Mouse (Mus musculus) ES-Bruce4 (cell line): Measurements from ENCODE around the gene Szrd1. TPM values are rescaled to one million over a fixed set of nuclear protein-coding genes. Genes with fewer than 3 reads are reported as not detected.
A peak's percentile ranks its signal among the peaks of the same experiment; 100 is the strongest.

ENCODE experiments used
- H3K27ac ChIP-seq: 2 replicates; pipeline ENCODE4 v1.5.1; 2012; ENCODE audit warnings: low read length, inconsistent platforms; ENCODE audit not compliant: insufficient read depth
- H3K27me3 ChIP-seq: 2 replicates; pipeline ENCODE4 v1.6.1; 2012; ENCODE audit warnings: mild to moderate bottlenecking, low read length, inconsistent platforms; ENCODE audit not compliant: control insufficient read depth, poor library complexity, insufficient read depth, severe bottlenecking
- H3K36me3 ChIP-seq: 2 replicates; pipeline ENCODE4 v1.6.1; 2012; ENCODE audit warnings: inconsistent platforms, mild to moderate bottlenecking, low read length, moderate library complexity; ENCODE audit not compliant: control insufficient read depth, poor library complexity, insufficient read depth, severe bottlenecking
- H3K4me1 ChIP-seq: one replicate; pipeline ENCODE4 v1.8.1; 2011; ENCODE audit warnings: low read length; ENCODE audit not compliant: control insufficient read depth, insufficient read depth
- H3K4me3 ChIP-seq: 2 replicates; pipeline ENCODE4 v1.5.1; 2011; ENCODE audit warnings: low read depth, mild to moderate bottlenecking, low read length
- H3K9ac ChIP-seq: 2 replicates; pipeline ENCODE4 v1.6.1; 2012; ENCODE audit warnings: low read depth, mild to moderate bottlenecking, inconsistent platforms; ENCODE audit not compliant: poor library complexity, severe bottlenecking
- H3K9me3 ChIP-seq: replicated peaks from 2 replicates; pipeline ENCODE4 v1.6.1; 2012; ENCODE audit warnings: mild to moderate bottlenecking, low read length, inconsistent platforms; ENCODE audit not compliant: control insufficient read depth, poor library complexity, insufficient read depth, severe bottlenecking
- CTCF ChIP-seq: IDR thresholded peaks from one replicate; pipeline ENCODE4 v1.8.1; 2011; ENCODE audit warnings: low read depth, low read length
- EP300 ChIP-seq: IDR thresholded peaks from 2 replicates; pipeline ENCODE4 v1.6.1; 2011; ENCODE audit warnings: low read depth, low read length; ENCODE audit not compliant: insufficient read depth
- POLR2A ChIP-seq: IDR thresholded peaks from one replicate; pipeline ENCODE4 v1.8.1; 2011; ENCODE audit warnings: low read length; ENCODE audit not compliant: insufficient read depth
- polyA plus RNA-seq: library from polyadenylated mRNA; stranded (reverse); fragments of >200 nt; gene quantifications from 2 replicates; pipeline ENCODE4 v1.2.4, GENCODE M21; 2011; ENCODE audit warnings: low read depth; ENCODE audit not compliant: missing spikeins, insufficient read depth, insufficient read length

Gene Szrd1
- polyA plus RNA-seq, 1 experiment: 122 TPM

DNA sequence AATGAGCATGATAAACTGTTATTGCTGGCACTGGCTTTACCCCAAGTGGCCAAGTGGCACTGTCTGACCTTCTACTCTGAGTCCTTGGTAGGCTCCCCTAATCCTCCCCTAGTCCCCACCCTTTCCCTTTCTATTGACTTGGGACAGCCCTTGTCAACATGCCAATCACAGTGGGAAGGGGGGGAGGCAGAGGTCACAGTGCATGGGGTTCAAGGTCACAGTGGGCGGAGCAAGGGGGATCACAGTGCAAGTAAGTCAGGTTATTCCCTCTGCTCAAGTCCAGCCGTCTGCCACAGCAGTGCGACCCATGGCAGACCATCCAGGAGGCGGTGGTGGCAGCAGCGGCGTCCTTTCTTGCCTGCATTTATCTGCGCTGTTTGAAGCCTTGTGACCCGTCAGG, 24.2 kb downstream of the Szrd1 start:
- Histone ChIP-seq H3K27me3 (no peaks in the 10 kb centered on the region), H3K4me3 (0 out of 2 replicates have a peak overlapping the region, but pooled peaks have one; percentile 2), H3K27ac (0 out of 2 replicates have a peak overlapping the region, but pooled peaks have one; percentile 5), H3K36me3 (peaks cover 7% of the 10 kb centered on the region), H3K9me3 (peaks cover 4% of the 10 kb centered on the region; the same call in 1 of the 2 replicates), H3K9ac (no peak overlapping the region), H3K4me1 (peaks cover 23% of the 10 kb centered on the region)
- TF ChIP-seq EP300 (peak; percentile 91), CTCF (no peak), POLR2A (no peak)

DNA sequence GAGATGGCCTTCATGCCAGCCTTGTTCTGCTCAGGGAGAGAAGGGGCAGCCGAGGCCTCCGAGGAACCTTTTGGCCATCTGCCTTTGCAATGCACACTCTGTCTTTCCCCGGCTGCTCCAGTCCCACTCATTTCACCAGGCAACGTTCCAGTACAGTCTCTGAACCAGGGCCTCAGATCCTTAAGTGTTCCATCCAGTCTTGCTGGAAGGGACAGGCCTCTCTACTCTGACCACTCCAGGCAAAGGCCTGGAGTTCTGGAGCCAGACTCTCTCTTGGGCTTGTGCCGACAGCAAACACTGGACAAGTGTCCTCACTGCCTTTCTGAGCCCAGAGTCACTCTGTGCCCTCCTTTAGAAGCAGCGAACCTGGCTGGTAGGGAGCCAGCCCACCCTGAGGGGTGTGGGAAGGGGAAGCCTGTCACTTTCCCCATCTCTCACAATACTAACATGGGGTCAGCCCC, 25.0 kb downstream of the Szrd1 start:
- Histone ChIP-seq H3K27ac (peak overlapping the region; percentile 22), H3K27me3 (no peaks in the 10 kb centered on the region), H3K4me1 (peaks cover 21% of the 10 kb centered on the region), H3K9ac (no peak overlapping the region), H3K9me3 (peaks cover 4% of the 10 kb centered on the region; the same call in 1 of the 2 replicates), H3K36me3 (peaks cover 7% of the 10 kb centered on the region), H3K4me3 (no peak overlapping the region; the same call in 1 of the 2 replicates)
- TF ChIP-seq POLR2A: no peak
- TF ChIP-seq EP300: no peak
- TF ChIP-seq CTCF: no peak

DNA sequence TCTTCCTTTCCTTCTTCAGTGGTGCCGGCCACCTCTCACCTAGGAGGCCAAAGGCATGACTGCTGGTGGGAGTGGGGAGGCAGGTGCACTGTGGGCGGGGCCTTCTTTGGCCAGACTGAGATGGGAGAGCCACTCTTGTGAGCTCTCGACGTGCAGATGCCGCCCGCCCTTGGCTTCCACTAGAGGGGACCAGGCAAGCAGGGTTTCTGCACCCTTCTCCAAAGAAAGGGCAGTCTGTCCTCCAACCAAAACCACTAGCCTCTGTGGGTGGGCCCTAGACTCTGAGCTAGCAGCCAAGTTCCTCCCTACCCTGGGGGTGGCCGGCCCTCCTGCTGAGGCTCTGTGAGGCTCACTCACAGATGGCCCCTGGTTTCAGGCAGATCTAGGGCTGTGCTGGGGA, 25.7 kb downstream of the Szrd1 start:
- TF ChIP-seq EP300 (0 out of 2 replicates have a peak, but pooled peaks have one; percentile 56), CTCF (no peak), POLR2A (no peak)
- H3K9me3 ChIP-seq: peaks cover 4% of the 10 kb centered on the region; the same call in 1 of the 2 replicates
- peaks cover 18% of the 10 kb centered on the region for H3K4me1 ChIP-seq
- H3K27ac ChIP-seq: no peak overlapping the region
- H3K27me3 ChIP-seq: no peaks in the 10 kb centered on the region
- peaks cover 7% of the 10 kb centered on the region for H3K36me3 ChIP-seq
- H3K4me3 ChIP-seq: no peak overlapping the region
- H3K9ac ChIP-seq: no peak overlapping the region

DNA sequence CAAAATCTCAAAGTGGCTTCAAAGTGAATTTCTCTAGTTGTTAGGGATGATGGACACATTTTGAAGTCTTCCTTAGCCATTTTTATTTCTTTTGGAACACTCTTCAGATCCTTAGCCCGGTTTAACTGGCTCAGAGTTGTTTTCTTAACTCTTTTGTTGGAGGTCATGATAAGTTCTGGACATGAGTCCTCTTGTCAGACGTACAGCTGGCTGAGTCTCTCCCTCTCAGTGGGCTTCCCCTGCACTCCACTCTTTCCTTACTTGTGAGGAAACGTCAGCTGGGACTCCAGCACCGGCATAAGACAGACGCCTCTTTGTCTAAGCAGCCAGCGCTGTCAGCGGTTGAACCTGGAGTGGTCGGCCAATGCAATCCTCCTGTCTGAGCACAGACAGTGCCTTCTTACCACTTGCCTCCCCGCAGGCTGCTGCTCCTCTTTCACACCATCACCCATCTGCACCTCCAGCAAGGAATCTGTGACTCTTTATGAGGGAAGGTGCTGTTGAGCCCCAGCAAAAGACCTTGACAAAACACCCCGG, 31.3 kb downstream of the Szrd1 start:
- Histone ChIP-seq H3K36me3 (no peaks in the 10 kb centered on the region), H3K9me3 (peaks cover 4% of the 10 kb centered on the region; the same call in 1 of the 2 replicates), H3K27ac (no peak overlapping the region), H3K9ac (no peak overlapping the region), H3K4me1 (no peaks in the 10 kb centered on the region), H3K4me3 (no peak overlapping the region), H3K27me3 (no peaks in the 10 kb centered on the region)
- TF ChIP-seq EP300 (no peak), POLR2A (no peak), CTCF (no peak)

DNA sequence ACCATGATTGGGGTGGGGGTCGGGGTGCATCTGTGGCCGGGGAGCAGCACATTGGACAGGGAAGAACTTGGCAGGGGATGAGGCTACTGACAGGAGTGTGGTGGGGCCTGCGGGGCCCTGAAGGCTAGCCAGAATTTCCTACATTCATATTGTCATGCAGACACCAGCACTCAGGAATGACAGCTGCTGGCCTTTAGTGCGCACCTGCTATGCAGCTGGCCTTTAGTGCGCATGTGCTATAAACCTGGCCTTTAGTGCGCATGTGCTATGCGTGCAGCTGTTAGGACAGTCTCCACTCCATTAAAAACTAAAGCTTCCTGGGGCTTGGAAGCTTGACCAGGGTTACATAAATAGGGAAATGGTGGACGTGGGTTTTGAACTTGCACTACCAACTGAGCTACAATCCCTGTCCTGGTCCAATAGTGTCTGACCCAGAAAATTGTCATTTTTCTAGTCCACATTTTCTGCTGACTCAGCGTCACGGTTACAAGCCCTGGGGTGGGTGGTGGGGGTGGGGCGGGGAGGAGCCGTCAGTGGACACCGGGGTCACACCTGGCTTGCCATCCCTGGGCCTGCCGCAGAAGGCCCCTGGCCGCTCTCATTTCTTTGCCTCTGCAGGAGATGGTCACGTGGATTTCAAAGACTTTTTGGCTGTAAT, 32.9 kb downstream of the Szrd1 start:
- Histone ChIP-seq H3K36me3 (no peaks in the 10 kb centered on the region), H3K9ac (no peak overlapping the region), H3K4me3 (no peak overlapping the region), H3K27ac (no peak overlapping the region), H3K9me3 (peaks cover 4% of the 10 kb centered on the region; the same call in 1 of the 2 replicates), H3K4me1 (no peaks in the 10 kb centered on the region), H3K27me3 (no peaks in the 10 kb centered on the region)
- TF ChIP-seq EP300 (no peak), CTCF (no peak), POLR2A (no peak)

DNA sequence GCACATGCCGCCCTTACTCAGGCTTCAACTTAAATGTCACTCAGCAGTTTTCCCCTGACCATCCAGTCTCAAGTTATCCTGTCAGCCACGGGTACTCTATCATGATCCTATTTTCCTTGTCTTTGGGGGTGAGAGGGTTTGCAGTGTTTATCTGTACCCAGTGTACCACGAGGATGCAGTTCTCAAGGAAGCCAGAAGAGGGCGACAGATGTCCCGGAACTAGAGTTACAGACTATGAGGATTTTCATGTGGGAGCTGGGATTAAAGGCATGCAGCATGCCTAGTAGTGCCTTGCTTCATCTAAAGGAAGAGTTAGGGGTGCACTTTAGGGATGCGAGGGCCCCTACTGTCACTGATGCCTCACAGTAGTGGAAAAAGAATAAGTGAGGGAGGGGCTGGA, 37.7 kb downstream of the Szrd1 start:
- Histone ChIP-seq H3K9me3 (no peaks in the 10 kb centered on the region), H3K4me1 (peaks cover 2% of the 10 kb centered on the region), H3K36me3 (no peaks in the 10 kb centered on the region), H3K27ac (no peak overlapping the region), H3K27me3 (no peaks in the 10 kb centered on the region), H3K4me3 (no peak overlapping the region), H3K9ac (no peak overlapping the region)
- no peak for TF ChIP-seq EP300
- TF ChIP-seq POLR2A: no peak
- peak; percentile 48 for TF ChIP-seq CTCF
